Mouse (Mus musculus): ENCODE measurements at regions not wholly inside any gene's neighbourhood (a gene's known extent, or its start where the extent isn't known, plus 50 kb on each side); places are given as distances from the start of the nearest gene placed in this dataset.
A peak's percentile ranks its signal among the peaks of the same experiment; 100 is the strongest.

- H3K27ac ChIP-seq (ENCODE audit: low read depth, low read length), result no peak overlapping the region
- ATAC-seq (replicated peaks; ENCODE audit: low FRiP score), result no peak; the same call in 1 of the 2 replicates
- DNase-seq (ENCODE audit: low spot score), result no peak
- H3K9ac ChIP-seq (ENCODE audit: low read depth, low read length), result no peak overlapping the region
- H3K27me3 ChIP-seq (replicated peaks; ENCODE audit: control insufficient read depth, insufficient read depth, low read length), result no peaks in the 10 kb centered on the region
- WGBS, result 77% methylated on average over 3 of the region's 3 CpGs
- H3K4me2 ChIP-seq, result no peak overlapping the region
- no peaks in the 10 kb centered on the region for H3K4me1 ChIP-seq (replicated peaks; ENCODE audit: control insufficient read depth, insufficient read depth, low read length)
- no peak overlapping the region for H3K4me3 ChIP-seq (ENCODE audit: low read depth, low read length)
- no peaks in the 10 kb centered on the region for H3K36me3 ChIP-seq (ENCODE audit: control insufficient read depth, insufficient read depth, low read length)
- H3K9me3 ChIP-seq (ENCODE audit: control insufficient read depth, low read length), result no peaks in the 10 kb centered on the region
These were observed 55.6 kb upstream of the Fam180a start for GRCm38 (mm10) chr6:35381536-35381935.

GRCm38 (mm10) chr6:35380721-35381466 lies 55.0 kb upstream of the Fam180a start:
- Histone ChIP-seq H3K9me3 (ENCODE audit: control insufficient read depth, low read length) (no peaks in the 10 kb centered on the region), H3K4me3 (ENCODE audit: low read depth, low read length) (peak overlapping the region; percentile 28), H3K9ac (ENCODE audit: low read depth, low read length) (no peak overlapping the region), H3K4me1 (replicated peaks; ENCODE audit: control insufficient read depth, insufficient read depth, low read length) (no peaks in the 10 kb centered on the region), H3K36me3 (ENCODE audit: control insufficient read depth, insufficient read depth, low read length) (no peaks in the 10 kb centered on the region), H3K4me2 (peak overlapping the region; percentile 52), H3K27me3 (replicated peaks; ENCODE audit: control insufficient read depth, insufficient read depth, low read length) (no peaks in the 10 kb centered on the region), H3K27ac (ENCODE audit: low read depth, low read length) (no peak overlapping the region)
- ATAC-seq (replicated peaks; ENCODE audit: low FRiP score) (peak; percentile 53), DNase-seq (ENCODE audit: low spot score) (no peak)
- WGBS, result 23% methylated on average over 11 of the region's 11 CpGs

DNA sequence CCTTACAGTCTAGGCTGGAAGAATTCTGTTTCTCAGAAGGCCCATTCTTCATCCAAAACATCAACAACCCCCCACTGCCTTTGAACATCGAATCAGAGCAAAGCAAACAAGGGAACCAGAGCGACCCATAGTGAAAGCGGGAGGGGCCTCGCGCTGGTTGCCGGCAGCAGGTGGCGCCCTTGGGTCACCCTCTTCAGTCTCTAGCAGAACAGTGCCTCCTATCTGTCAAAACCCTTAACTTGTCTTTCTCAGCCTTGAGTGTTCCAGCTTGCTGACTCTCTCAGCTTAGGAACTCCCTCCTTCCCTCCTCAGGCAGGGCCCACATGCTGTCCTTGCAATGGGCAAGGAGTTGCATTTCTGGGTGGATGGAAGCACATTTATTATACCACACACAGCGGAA lies 53.9 kb upstream of the Fam180a start:
- DNase-seq (ENCODE audit: low spot score) (peak; percentile 66), ATAC-seq (replicated peaks; ENCODE audit: low FRiP score) (peak; percentile 61)
- Histone ChIP-seq H3K9ac (ENCODE audit: low read depth, low read length) (no peak overlapping the region), H3K9me3 (ENCODE audit: control insufficient read depth, low read length) (no peaks in the 10 kb centered on the region), H3K27ac (ENCODE audit: low read depth, low read length) (no peak overlapping the region), H3K4me1 (replicated peaks; ENCODE audit: control insufficient read depth, insufficient read depth, low read length) (no peaks in the 10 kb centered on the region), H3K4me2 (0 out of 2 replicates have a peak overlapping the region, but pooled peaks have one; percentile 36), H3K27me3 (replicated peaks; ENCODE audit: control insufficient read depth, insufficient read depth, low read length) (no peaks in the 10 kb centered on the region), H3K36me3 (ENCODE audit: control insufficient read depth, insufficient read depth, low read length) (no peaks in the 10 kb centered on the region), H3K4me3 (ENCODE audit: low read depth, low read length) (no peak overlapping the region)
- 11% methylated on average over 8 of the region's 8 CpGs for WGBS

DNA sequence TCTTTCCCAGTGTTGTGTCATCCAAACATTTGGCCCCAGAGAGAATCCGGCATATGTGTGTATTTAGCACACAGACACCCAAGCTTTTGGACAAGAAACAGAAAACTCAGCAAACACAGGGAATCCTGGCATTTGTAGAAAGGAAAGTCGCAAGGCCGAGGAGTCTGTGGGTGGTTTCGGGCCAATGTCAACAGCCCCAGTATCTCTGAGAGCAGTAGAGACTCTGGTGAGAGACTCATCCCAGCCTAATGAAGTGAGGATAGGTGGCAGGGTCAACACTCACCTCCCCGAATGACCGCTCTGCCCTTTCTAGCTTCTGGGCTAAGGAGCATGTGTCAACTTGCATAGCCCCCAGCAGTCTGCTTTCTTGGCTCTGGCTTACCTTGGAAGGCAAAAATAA lies 52.9 kb upstream of the Fam180a start:
- Histone ChIP-seq H3K9ac (ENCODE audit: low read depth, low read length) (no peak overlapping the region), H3K36me3 (ENCODE audit: control insufficient read depth, insufficient read depth, low read length) (no peaks in the 10 kb centered on the region), H3K9me3 (ENCODE audit: control insufficient read depth, low read length) (no peaks in the 10 kb centered on the region), H3K4me1 (replicated peaks; ENCODE audit: control insufficient read depth, insufficient read depth, low read length) (no peaks in the 10 kb centered on the region), H3K27me3 (replicated peaks; ENCODE audit: control insufficient read depth, insufficient read depth, low read length) (no peaks in the 10 kb centered on the region), H3K4me3 (ENCODE audit: low read depth, low read length) (no peak overlapping the region), H3K27ac (ENCODE audit: low read depth, low read length) (no peak overlapping the region), H3K4me2 (no peak overlapping the region)
- no peak for ATAC-seq (replicated peaks; ENCODE audit: low FRiP score)
- DNase-seq (ENCODE audit: low spot score), result no peak
- 84% methylated on average over 6 of the region's 6 CpGs for WGBS

DNA sequence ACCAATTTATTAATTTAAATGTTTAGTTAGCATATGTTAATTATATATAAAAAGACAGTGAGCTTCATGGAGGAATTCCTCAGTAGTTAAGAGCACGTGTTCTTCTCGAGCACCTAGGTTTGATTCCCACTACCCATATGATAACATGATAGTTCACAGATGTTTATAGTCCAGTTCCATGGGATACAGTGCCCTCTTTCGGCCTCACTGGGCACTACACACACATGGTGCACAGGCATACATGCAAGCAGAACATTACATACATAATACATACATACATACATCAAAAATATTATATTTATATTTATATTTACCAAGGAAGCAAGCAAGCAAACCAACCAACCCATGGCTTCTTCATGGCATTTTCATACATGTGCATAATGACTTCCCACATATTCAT lies 51.6 kb upstream of the Fam180a start:
- no peak overlapping the region for H3K27ac ChIP-seq (ENCODE audit: low read depth, low read length)
- H3K27me3 ChIP-seq (replicated peaks; ENCODE audit: control insufficient read depth, insufficient read depth, low read length), result no peaks in the 10 kb centered on the region
- no peaks in the 10 kb centered on the region for H3K36me3 ChIP-seq (ENCODE audit: control insufficient read depth, insufficient read depth, low read length)
- 86% methylated on average over 3 of the region's 3 CpGs for WGBS
- H3K9me3 ChIP-seq (ENCODE audit: control insufficient read depth, low read length), result no peaks in the 10 kb centered on the region
- no peak overlapping the region for H3K4me2 ChIP-seq
- H3K4me3 ChIP-seq (ENCODE audit: low read depth, low read length), result no peak overlapping the region
- no peaks in the 10 kb centered on the region for H3K4me1 ChIP-seq (replicated peaks; ENCODE audit: control insufficient read depth, insufficient read depth, low read length)
- DNase-seq (ENCODE audit: low spot score), result no peak
- H3K9ac ChIP-seq (ENCODE audit: low read depth, low read length), result no peak overlapping the region
- ATAC-seq (replicated peaks; ENCODE audit: low FRiP score), result no peak

DNA sequence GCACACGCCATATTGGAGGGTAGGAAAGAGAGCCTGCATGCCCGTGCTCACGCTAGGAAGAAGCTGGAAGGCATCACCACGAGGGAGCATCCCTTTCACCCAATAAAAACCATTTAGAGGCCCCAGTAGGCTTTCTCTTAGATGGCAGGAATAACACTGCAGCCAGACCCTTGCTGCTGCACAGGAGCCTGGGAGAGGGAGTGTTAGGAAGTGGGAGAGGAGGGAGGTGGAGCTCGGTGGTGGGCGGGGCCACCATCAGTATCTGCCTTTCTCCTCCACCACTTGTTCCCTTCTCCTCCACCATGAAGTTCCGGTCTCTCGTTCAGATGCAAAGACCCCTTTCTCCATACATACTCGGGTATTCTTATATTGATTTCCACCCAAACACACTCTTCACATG lies 50.6 kb upstream of the Fam180a start:
- no peaks in the 10 kb centered on the region for H3K27me3 ChIP-seq (replicated peaks; ENCODE audit: control insufficient read depth, insufficient read depth, low read length)
- H3K4me1 ChIP-seq (replicated peaks; ENCODE audit: control insufficient read depth, insufficient read depth, low read length), result no peaks in the 10 kb centered on the region
- H3K4me3 ChIP-seq (ENCODE audit: low read depth, low read length), result no peak overlapping the region
- H3K9me3 ChIP-seq (ENCODE audit: control insufficient read depth, low read length), result no peaks in the 10 kb centered on the region
- DNase-seq (ENCODE audit: low spot score) (no peak), ATAC-seq (replicated peaks; ENCODE audit: low FRiP score) (no peak)
- H3K36me3 ChIP-seq (ENCODE audit: control insufficient read depth, insufficient read depth, low read length), result no peaks in the 10 kb centered on the region
- WGBS, result 76% methylated on average over 9 of the region's 9 CpGs
- no peak overlapping the region for H3K9ac ChIP-seq (ENCODE audit: low read depth, low read length)
- no peak overlapping the region for H3K27ac ChIP-seq (ENCODE audit: low read depth, low read length)
- H3K4me2 ChIP-seq, result no peak overlapping the region
